Mouse (Mus musculus) B cell, adult 62 days (primary cell): ENCODE data around the gene Ch25h. TPM values are rescaled to one million over a fixed set of nuclear protein-coding genes. Genes with fewer than 3 reads are reported as not detected.

ENCODE experiments used
- total RNA-seq: library from RNA; stranded (reverse); gene quantifications from 4 replicates; pipeline ENCODE4 v1.2.4, GENCODE M21; 2023

Ch25h gene
- not detected in 4 replicates for total RNA-seq

GRCm38 (mm10) chr19:34474991-34475971, at the start of gene Ch25h:
Gene Ch25h, minus strand, starts transcription at chr19:34475164.

Other genes starting within 250 kb of the Ch25h start
- 0.27 to 1.1 TPM (median 0.35 TPM) in 4 replicates for gene Acta2, start 219.6 kb downstream of the Ch25h start, total RNA-seq
- 2.6 to 4.1 TPM (median 3.2 TPM) in 4 replicates for gene Fas, start 184.5 kb downstream of the Ch25h start, total RNA-seq
- gene Lipa, start 52.3 kb upstream of the Ch25h start, total RNA-seq: 44.4 to 47.0 TPM (median 45.8 TPM) in 4 replicates
- gene Ifit2, start 75.5 kb upstream of the Ch25h start, total RNA-seq: 6.8 to 7.7 TPM (median 7.2 TPM) in 4 replicates
- gene Ifit3, start 108.4 kb upstream of the Ch25h start, total RNA-seq: 11.7 to 16.1 TPM (median 12.3 TPM) in 4 replicates
- 2.2 to 3.1 TPM (median 2.8 TPM) in 4 replicates for gene Ifit1bl1, start 126.8 kb upstream of the Ch25h start, total RNA-seq
- gene Ifit3b, start 132.8 kb upstream of the Ch25h start, total RNA-seq: 2.2 to 5.5 TPM (median 2.6 TPM) in 4 replicates
- 0.16 to 0.18 TPM in 2 of 4 replicates, not detected in the others for gene Ifit1bl2, start 165.6 kb upstream of the Ch25h start, total RNA-seq
- 1.5 to 2.6 TPM (median 2.1 TPM) in 4 replicates for gene Ifit1, start 165.7 kb upstream of the Ch25h start, total RNA-seq